Mouse (Mus musculus) kidney, embryonic 15.5 days (tissue): ENCODE measurements at regions not wholly inside any gene's neighbourhood (a gene's known extent, or its start where the extent isn't known, plus 50 kb on each side); places are given as distances from the start of the nearest gene placed in this dataset.

ENCODE experiments used
- ATAC-seq: fragments of 200-750 bp; cut with Nextera tagmentation; replicated peaks from 2 replicates; pipeline ENCODE4 v1.8.0; 2017; ENCODE audit warnings: moderate TSS enrichment; ENCODE audit not compliant: low FRiP score
- H3K27ac ChIP-seq: fragments of 300-500 bp; sonication (generic); 2 replicates; pipeline ENCODE4 v1.5.1; 2015; ENCODE audit warnings: mild to moderate bottlenecking, inconsistent platforms
- H3K27me3 ChIP-seq: fragments of 300-500 bp; sonication (generic); 2 replicates; pipeline ENCODE4 v1.6.1; 2015; ENCODE audit warnings: inconsistent platforms
- H3K36me3 ChIP-seq: fragments of 300-500 bp; sonication (generic); 2 replicates; pipeline ENCODE4 v1.6.1; 2015; ENCODE audit warnings: inconsistent platforms
- H3K4me1 ChIP-seq: fragments of 300-500 bp; sonication (generic); 2 replicates; pipeline ENCODE4 v1.6.1; 2015; ENCODE audit warnings: inconsistent platforms
- H3K4me2 ChIP-seq: fragments of 300-500 bp; sonication (generic); 2 replicates; pipeline ENCODE4 v1.6.1; 2015; ENCODE audit warnings: moderate library complexity, mild to moderate bottlenecking, inconsistent platforms
- H3K4me3 ChIP-seq: fragments of 300-500 bp; sonication (generic); replicated peaks from 2 replicates; pipeline ENCODE4 v1.5.1; 2015; ENCODE audit warnings: mild to moderate bottlenecking, inconsistent platforms
- H3K9ac ChIP-seq: fragments of 300-500 bp; sonication (generic); 2 replicates; pipeline ENCODE4 v1.6.1; 2015; ENCODE audit warnings: mild to moderate bottlenecking, inconsistent platforms
- H3K9me3 ChIP-seq: fragments of 300-500 bp; sonication (generic); replicated peaks from 2 replicates; pipeline ENCODE4 v1.6.1; 2016; ENCODE audit warnings: inconsistent platforms
- WGBS: fragments of 180-500 bp; shearing (Covaris S2); methylation state at CpG from one replicate; pipeline ENCODE4 v1.1.7; 2015; ENCODE audit warnings: mixed read lengths; 5-methylcytosine and 5-hydroxymethylcytosine counted together

- ATAC-seq = no peak
- Histone ChIP-seq H3K4me3 (no peak overlapping the region), H3K4me2 (no peak overlapping the region), H3K9ac (no peak overlapping the region), H3K9me3 (0 out of 2 replicates have a peak, but pooled peaks cover 3% of the 10 kb centered on the region), H3K27me3 (no peaks in the 10 kb centered on the region), H3K4me1 (no peaks in the 10 kb centered on the region), H3K27ac (no peak overlapping the region), H3K36me3 (no peaks in the 10 kb centered on the region)
- 67% methylated on average over 3 of the region's 3 CpGs for WGBS
These were observed 263.8 kb upstream of the Fam84a start for GRCm38 (mm10) chr12:14415543-14416181.

- Histone ChIP-seq H3K4me2 (no peak overlapping the region), H3K36me3 (no peaks in the 10 kb centered on the region), H3K4me3 (no peak overlapping the region), H3K27ac (no peak overlapping the region), H3K4me1 (no peaks in the 10 kb centered on the region), H3K27me3 (no peaks in the 10 kb centered on the region), H3K9me3 (no peaks in the 10 kb centered on the region), H3K9ac (no peak overlapping the region)
- ATAC-seq = no peak
- WGBS = 94% methylated on average over 1 of the region's 1 CpGs
These were observed 259.2 kb upstream of the Fam84a start for GRCm38 (mm10) chr12:14411102-14411501.

GRCm38 (mm10) chr12:14405796-14406195 lies 253.9 kb upstream of the Fam84a start:
- peak; percentile 52; the same call in 1 of the 2 replicates for ATAC-seq
- Histone ChIP-seq H3K4me3 (no peak overlapping the region), H3K4me2 (no peak overlapping the region), H3K27ac (no peak overlapping the region), H3K4me1 (no peaks in the 10 kb centered on the region), H3K36me3 (no peaks in the 10 kb centered on the region), H3K9ac (no peak overlapping the region), H3K27me3 (no peaks in the 10 kb centered on the region), H3K9me3 (no peaks in the 10 kb centered on the region)
- 60% methylated on average over 1 of the region's 1 CpGs for WGBS

- no peak overlapping the region for H3K4me2 ChIP-seq
- no peaks in the 10 kb centered on the region for H3K36me3 ChIP-seq
- WGBS = 93% methylated on average over 6 of the region's 6 CpGs
- H3K27me3 ChIP-seq = no peaks in the 10 kb centered on the region
- H3K4me1 ChIP-seq = no peaks in the 10 kb centered on the region
- no peak overlapping the region for H3K27ac ChIP-seq
- H3K9ac ChIP-seq = no peak overlapping the region
- ATAC-seq = no peak
- no peak overlapping the region for H3K4me3 ChIP-seq
- H3K9me3 ChIP-seq = no peaks in the 10 kb centered on the region
These were observed 224.4 kb upstream of the Fam84a start for GRCm38 (mm10) chr12:14376211-14376610.

- H3K4me2 ChIP-seq = no peak overlapping the region
- no peak overlapping the region for H3K27ac ChIP-seq
- no peaks in the 10 kb centered on the region; the same call in 1 of the 2 replicates for H3K27me3 ChIP-seq
- peak; percentile 98 for ATAC-seq
- 6% methylated on average over 5 of the region's 5 CpGs for WGBS
- H3K36me3 ChIP-seq = no peaks in the 10 kb centered on the region
- H3K9ac ChIP-seq = no peak overlapping the region
- peaks cover 9% of the 10 kb centered on the region; the same call in 1 of the 2 replicates for H3K4me1 ChIP-seq
- H3K4me3 ChIP-seq = no peak overlapping the region
- H3K9me3 ChIP-seq = no peaks in the 10 kb centered on the region
These were observed 186.5 kb upstream of the Fam84a start for GRCm38 (mm10) chr12:14338244-14338799.

GRCm38 (mm10) chr12:14337813-14338212 lies 186.0 kb upstream of the Fam84a start:
- H3K4me2 ChIP-seq = no peak overlapping the region
- no peak overlapping the region for H3K27ac ChIP-seq
- H3K36me3 ChIP-seq = no peaks in the 10 kb centered on the region
- ATAC-seq = peak; percentile 63
- H3K9ac ChIP-seq = no peak overlapping the region
- H3K27me3 ChIP-seq = no peaks in the 10 kb centered on the region; the same call in 1 of the 2 replicates
- 61% methylated on average over 3 of the region's 3 CpGs for WGBS
- peaks cover 9% of the 10 kb centered on the region; the same call in 1 of the 2 replicates for H3K4me1 ChIP-seq
- H3K9me3 ChIP-seq = no peaks in the 10 kb centered on the region
- H3K4me3 ChIP-seq = no peak overlapping the region

GRCm38 (mm10) chr12:14318693-14319092 lies 166.8 kb upstream of the Fam84a start:
- Histone ChIP-seq H3K36me3 (no peaks in the 10 kb centered on the region), H3K27me3 (no peaks in the 10 kb centered on the region), H3K9ac (no peak overlapping the region), H3K9me3 (no peaks in the 10 kb centered on the region), H3K27ac (no peak overlapping the region), H3K4me1 (no peaks in the 10 kb centered on the region), H3K4me3 (no peak overlapping the region), H3K4me2 (no peak overlapping the region)
- ATAC-seq = no peak; the same call in 1 of the 2 replicates
- 60% methylated on average over 3 of the region's 3 CpGs for WGBS

GRCm38 (mm10) chr12:14316392-14316791 lies 164.5 kb upstream of the Fam84a start:
- Histone ChIP-seq H3K27ac (no peak overlapping the region), H3K9me3 (no peaks in the 10 kb centered on the region), H3K9ac (no peak overlapping the region), H3K36me3 (no peaks in the 10 kb centered on the region), H3K4me1 (no peaks in the 10 kb centered on the region), H3K27me3 (no peaks in the 10 kb centered on the region), H3K4me2 (no peak overlapping the region), H3K4me3 (no peak overlapping the region)
- WGBS = 60% methylated on average over 2 of the region's 2 CpGs
- no peak for ATAC-seq

GRCm38 (mm10) chr12:14315780-14316179 lies 163.9 kb upstream of the Fam84a start:
- H3K27me3 ChIP-seq = no peaks in the 10 kb centered on the region
- no peak overlapping the region for H3K27ac ChIP-seq
- H3K4me3 ChIP-seq = no peak overlapping the region
- H3K9ac ChIP-seq = no peak overlapping the region
- no peak for ATAC-seq
- H3K4me2 ChIP-seq = no peak overlapping the region
- 54% methylated on average over 5 of the region's 5 CpGs for WGBS
- H3K36me3 ChIP-seq = no peaks in the 10 kb centered on the region
- no peaks in the 10 kb centered on the region for H3K9me3 ChIP-seq
- no peaks in the 10 kb centered on the region for H3K4me1 ChIP-seq

- H3K36me3 ChIP-seq = no peaks in the 10 kb centered on the region
- H3K27me3 ChIP-seq = no peaks in the 10 kb centered on the region
- no peak for ATAC-seq
- H3K27ac ChIP-seq = no peak overlapping the region
- no peaks in the 10 kb centered on the region for H3K9me3 ChIP-seq
- WGBS = 59% methylated on average over 2 of the region's 2 CpGs
- no peak overlapping the region for H3K4me3 ChIP-seq
- H3K4me2 ChIP-seq = no peak overlapping the region
- H3K4me1 ChIP-seq = no peaks in the 10 kb centered on the region
- no peak overlapping the region for H3K9ac ChIP-seq
These were observed 150.6 kb upstream of the Fam84a start for GRCm38 (mm10) chr12:14302366-14302930.

GRCm38 (mm10) chr12:14301676-14302365 lies 150.0 kb upstream of the Fam84a start:
- Histone ChIP-seq H3K27me3 (no peaks in the 10 kb centered on the region), H3K4me3 (no peak overlapping the region), H3K9ac (no peak overlapping the region), H3K4me1 (no peaks in the 10 kb centered on the region), H3K36me3 (no peaks in the 10 kb centered on the region), H3K27ac (no peak overlapping the region), H3K9me3 (no peaks in the 10 kb centered on the region), H3K4me2 (no peak overlapping the region)
- WGBS = 53% methylated on average over 2 of the region's 2 CpGs
- ATAC-seq = no peak

- ATAC-seq = no peak
- Histone ChIP-seq H3K27ac (no peak overlapping the region), H3K4me1 (no peaks in the 10 kb centered on the region), H3K4me2 (no peak overlapping the region), H3K36me3 (no peaks in the 10 kb centered on the region), H3K9ac (no peak overlapping the region), H3K27me3 (no peaks in the 10 kb centered on the region), H3K4me3 (no peak overlapping the region), H3K9me3 (no peaks in the 10 kb centered on the region)
- 71% methylated on average over 3 of the region's 3 CpGs for whole genome bisulfite sequencing
These were observed 140.2 kb upstream of the Fam84a start for GRCm38 (mm10) chr12:14292083-14292482.
